Mouse (Mus musculus): ENCODE results near the gene Trub1. TPM values are rescaled to one million over a fixed set of nuclear protein-coding genes. Genes with fewer than 3 reads are reported as not detected.
A peak's percentile ranks its signal among the peaks of the same experiment; 100 is the strongest.

Gene Trub1
- polyA plus RNA-seq (2016; fragmentation: Nextera tagmentation; extraction: Ambion mirVana): 17.2 and 17.7 TPM in 2 replicates

GRCm38 (mm10) chr19:57452492-57453217, at the start of gene Trub1:
Trub1 (plus strand) TSS chr19:57452912.
- no peaks in the 10 kb centered on the region for H3K9me3 ChIP-seq
- no peaks in the 10 kb centered on the region for H3K27me3 ChIP-seq (replicated peaks)
- peaks cover 14% of the 10 kb centered on the region for H3K4me1 ChIP-seq
- WGBS: 5% methylated on average over 26 of the region's 26 CpGs
- H3K9ac ChIP-seq: peak within 1 kb of the TSS; percentile 76
- no peaks in the 10 kb centered on the region for H3K36me3 ChIP-seq
- peak within 1 kb of the TSS; percentile 79 for H3K4me3 ChIP-seq
- H3K27ac ChIP-seq: no peak within 1 kb of the TSS
- peak; percentile 97 for ATAC-seq (ENCODE audit: low FRiP score, low read depth)
- peak within 1 kb of the TSS; percentile 71 for H3K4me2 ChIP-seq (replicated peaks)

- Histone ChIP-seq H3K9ac (no peak overlapping the region), H3K9me3 (no peaks in the 10 kb centered on the region), H3K4me2 (replicated peaks) (peak overlapping the region; percentile 42), H3K27me3 (replicated peaks) (no peaks in the 10 kb centered on the region), H3K4me3 (no peak overlapping the region), H3K4me1 (peaks cover 6% of the 10 kb centered on the region; the same call in 1 of the 2 replicates), H3K36me3 (no peaks in the 10 kb centered on the region), H3K27ac (no peak overlapping the region)
- WGBS: 10% methylated on average over 24 of the region's 24 CpGs
- 0 out of 2 replicates have a peak, but pooled peaks have one; percentile 25 for ATAC-seq (ENCODE audit: low FRiP score, low read depth)
Measured at GRCm38 (mm10) chr19:57403700-57404501, 48.8 kb upstream of the Trub1 start.

- Histone ChIP-seq H3K9me3 (no peaks in the 10 kb centered on the region), H3K9ac (no peak overlapping the region), H3K4me2 (replicated peaks) (peak overlapping the region; percentile 42), H3K4me3 (no peak overlapping the region), H3K27me3 (replicated peaks) (no peaks in the 10 kb centered on the region), H3K36me3 (no peaks in the 10 kb centered on the region), H3K27ac (no peak overlapping the region), H3K4me1 (peaks cover 6% of the 10 kb centered on the region; the same call in 1 of the 2 replicates)
- ATAC-seq (ENCODE audit: low FRiP score, low read depth): no peak
- WGBS: 9% methylated on average over 9 of the region's 9 CpGs
Measured at GRCm38 (mm10) chr19:57404502-57404848, 48.2 kb upstream of the Trub1 start.

- H3K4me2 ChIP-seq (replicated peaks): no peak overlapping the region
- no peak for ATAC-seq (ENCODE audit: low FRiP score, low read depth)
- H3K9me3 ChIP-seq: no peaks in the 10 kb centered on the region
- H3K4me3 ChIP-seq: no peak overlapping the region
- H3K36me3 ChIP-seq: no peaks in the 10 kb centered on the region
- H3K27me3 ChIP-seq (replicated peaks): no peaks in the 10 kb centered on the region
- peaks cover 13% of the 10 kb centered on the region for H3K4me1 ChIP-seq
- H3K9ac ChIP-seq: no peak overlapping the region
- WGBS: 91% methylated on average over 1 of the region's 1 CpGs
- H3K27ac ChIP-seq: no peak overlapping the region
Measured at GRCm38 (mm10) chr19:57407947-57408346, 44.8 kb upstream of the Trub1 start.

GRCm38 (mm10) chr19:57411375-57412196, 41.1 kb upstream of the Trub1 start:
- no peak overlapping the region for H3K27ac ChIP-seq
- no peak for ATAC-seq (ENCODE audit: low FRiP score, low read depth)
- 28% methylated on average over 29 of the region's 29 CpGs for WGBS

GRCm38 (mm10) chr19:57413170-57413569, 39.5 kb upstream of the Trub1 start:
- H3K36me3 ChIP-seq: no peaks in the 10 kb centered on the region
- 86% methylated on average over 3 of the region's 3 CpGs for WGBS
- H3K9ac ChIP-seq: no peak overlapping the region
- H3K4me1 ChIP-seq: peaks cover 16% of the 10 kb centered on the region
- H3K27me3 ChIP-seq (replicated peaks): 0 out of 2 replicates have a peak, but pooled peaks cover 2% of the 10 kb centered on the region
- no peak for ATAC-seq (ENCODE audit: low FRiP score, low read depth)
- no peak overlapping the region for H3K4me2 ChIP-seq (replicated peaks)
- no peaks in the 10 kb centered on the region for H3K9me3 ChIP-seq
- H3K4me3 ChIP-seq: no peak overlapping the region
- no peak overlapping the region for H3K27ac ChIP-seq

More at GRCm38 (mm10) chr19:57411375-57412196, 41.1 kb upstream of the Trub1 start:
- Histone ChIP-seq H3K36me3 (no peaks in the 10 kb centered on the region), H3K4me3 (peak overlapping the region; percentile 7; the same call in 1 of the 2 replicates), H3K27me3 (replicated peaks) (0 out of 2 replicates have a peak, but pooled peaks cover 2% of the 10 kb centered on the region), H3K4me1 (peaks cover 10% of the 10 kb centered on the region), H3K4me2 (replicated peaks) (peak overlapping the region; percentile 43), H3K9me3 (no peaks in the 10 kb centered on the region), H3K9ac (peak overlapping the region; percentile 21; the same call in 1 of the 2 replicates)

GRCm38 (mm10) chr19:57413918-57414317, 38.8 kb upstream of the Trub1 start:
- WGBS: 87% methylated on average over 6 of the region's 6 CpGs
- H3K4me3 ChIP-seq: no peak overlapping the region
- H3K9me3 ChIP-seq: no peaks in the 10 kb centered on the region
- peaks cover 16% of the 10 kb centered on the region for H3K4me1 ChIP-seq
- H3K27ac ChIP-seq: no peak overlapping the region
- no peak overlapping the region for H3K9ac ChIP-seq
- ATAC-seq (ENCODE audit: low FRiP score, low read depth): no peak
- H3K27me3 ChIP-seq (replicated peaks): 0 out of 2 replicates have a peak, but pooled peaks cover 2% of the 10 kb centered on the region
- H3K36me3 ChIP-seq: no peaks in the 10 kb centered on the region
- no peak overlapping the region for H3K4me2 ChIP-seq (replicated peaks)

GRCm38 (mm10) chr19:57415031-57415807, 37.5 kb upstream of the Trub1 start:
- Histone ChIP-seq H3K27me3 (replicated peaks) (0 out of 2 replicates have a peak, but pooled peaks cover 2% of the 10 kb centered on the region), H3K9ac (no peak overlapping the region), H3K4me1 (peaks cover 16% of the 10 kb centered on the region), H3K4me3 (no peak overlapping the region), H3K36me3 (no peaks in the 10 kb centered on the region), H3K4me2 (replicated peaks) (no peak overlapping the region), H3K9me3 (no peaks in the 10 kb centered on the region), H3K27ac (no peak overlapping the region)
- 89% methylated on average over 8 of the region's 8 CpGs for WGBS
- no peak for ATAC-seq (ENCODE audit: low FRiP score, low read depth)

GRCm38 (mm10) chr19:57417800-57418580, 34.7 kb upstream of the Trub1 start:
- Histone ChIP-seq H3K9me3 (no peaks in the 10 kb centered on the region), H3K4me1 (peaks cover 7% of the 10 kb centered on the region; the same call in 1 of the 2 replicates), H3K36me3 (no peaks in the 10 kb centered on the region), H3K27me3 (replicated peaks) (0 out of 2 replicates have a peak, but pooled peaks cover 2% of the 10 kb centered on the region), H3K27ac (no peak overlapping the region), H3K4me2 (replicated peaks) (peak overlapping the region; percentile 36), H3K9ac (no peak overlapping the region), H3K4me3 (no peak overlapping the region)
- no peak for ATAC-seq (ENCODE audit: low FRiP score, low read depth)
- 28% methylated on average over 16 of the region's 17 CpGs for WGBS

- no peak for ATAC-seq (ENCODE audit: low FRiP score, low read depth)
- 20% methylated on average over 3 of the region's 3 CpGs for WGBS
- Histone ChIP-seq H3K27ac (no peak overlapping the region), H3K4me3 (no peak overlapping the region), H3K4me2 (replicated peaks) (no peak overlapping the region), H3K27me3 (replicated peaks) (no peaks in the 10 kb centered on the region), H3K36me3 (no peaks in the 10 kb centered on the region), H3K4me1 (no peaks in the 10 kb centered on the region), H3K9ac (no peak overlapping the region), H3K9me3 (no peaks in the 10 kb centered on the region)
Measured at GRCm38 (mm10) chr19:57423402-57423801, 29.3 kb upstream of the Trub1 start.

Measured in neural tube, embryonic 12.5 days (tissue).